Mouse (Mus musculus) cerebellum, postnatal 36 days (tissue): Measurements from ENCODE around the gene Htra3.

ENCODE experiments used
- DNase-seq, 2 experiments: peaks; one replicate each; pipeline ENCODE4 v3.0.0; 2021 to 2022; ENCODE audit warnings: mixed read lengths in 2 of 2

The Htra3 gene

DNA sequence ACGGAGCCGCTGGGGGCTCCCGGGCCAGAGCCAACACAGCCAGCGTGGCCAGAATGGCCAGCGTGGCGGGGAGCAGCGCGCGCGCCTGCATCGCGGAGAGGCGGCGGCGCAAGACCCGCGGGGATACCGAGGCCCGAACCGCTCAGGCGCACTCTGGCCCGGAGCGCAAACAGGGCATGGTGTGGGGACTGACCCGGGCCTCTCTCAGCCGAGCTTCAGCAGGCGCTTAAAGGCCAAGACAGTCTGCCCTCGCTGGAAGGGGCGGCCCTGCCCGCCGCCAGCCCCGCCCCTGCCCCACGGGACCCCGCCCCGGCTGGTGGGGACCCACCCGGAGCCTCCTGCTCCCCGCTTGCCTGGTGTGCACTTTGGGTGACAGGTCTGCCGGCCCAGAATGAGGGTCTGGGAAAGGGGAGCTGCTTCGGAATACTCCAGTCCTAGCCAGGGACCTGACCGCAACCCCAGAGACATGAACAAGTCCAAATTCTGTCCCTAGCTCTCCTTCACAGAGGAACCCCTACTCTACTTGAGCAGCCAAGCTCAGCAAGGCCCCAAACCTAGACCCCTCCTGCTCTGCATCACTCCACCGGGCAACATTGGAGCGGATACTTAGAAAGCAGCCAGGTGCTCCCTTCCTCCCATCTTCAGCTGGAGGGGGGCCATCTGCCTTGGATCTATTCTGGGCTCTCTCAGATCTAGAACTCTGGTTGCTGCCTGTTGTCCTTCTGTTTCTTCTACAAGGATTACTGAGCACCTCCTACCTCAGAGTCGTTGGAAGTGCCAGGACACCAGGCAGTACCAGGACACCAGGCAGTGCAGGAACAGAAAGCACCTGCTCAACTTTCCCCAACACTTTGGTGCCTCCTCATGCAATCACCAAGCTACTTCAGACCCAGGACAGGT, at the start of gene Htra3:
Gene Htra3 (minus strand): TSS at position 527 of the 900 bp plus-strand sequence.
- no peak for DNase-seq

DNA sequence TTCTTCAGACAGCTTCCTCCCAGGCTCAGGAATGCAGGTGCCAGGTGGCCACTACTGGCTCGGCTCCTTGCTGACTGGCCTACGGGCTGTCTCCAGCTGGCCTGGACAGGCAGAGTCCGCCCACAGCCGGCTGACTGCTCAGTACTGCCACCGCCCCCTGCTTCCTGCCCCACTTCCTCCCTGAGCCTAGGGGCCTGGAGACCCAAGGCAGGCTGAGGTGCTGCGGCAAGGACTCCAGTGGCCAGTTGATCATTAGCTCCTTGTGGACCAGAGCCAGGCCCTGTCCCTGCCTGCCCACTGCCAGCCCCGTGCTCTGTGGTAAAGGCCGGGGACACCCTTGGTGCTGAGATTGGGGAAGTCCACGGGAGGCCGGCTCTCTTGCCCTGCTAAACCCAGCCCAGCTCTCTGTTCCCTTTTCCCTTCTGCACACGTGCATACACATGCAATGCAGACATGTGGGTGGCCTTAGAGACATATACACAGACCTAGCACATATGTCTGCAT, 49.4 kb upstream of the Htra3 start:
- DNase-seq: peak; percentile 56 to 66

DNA sequence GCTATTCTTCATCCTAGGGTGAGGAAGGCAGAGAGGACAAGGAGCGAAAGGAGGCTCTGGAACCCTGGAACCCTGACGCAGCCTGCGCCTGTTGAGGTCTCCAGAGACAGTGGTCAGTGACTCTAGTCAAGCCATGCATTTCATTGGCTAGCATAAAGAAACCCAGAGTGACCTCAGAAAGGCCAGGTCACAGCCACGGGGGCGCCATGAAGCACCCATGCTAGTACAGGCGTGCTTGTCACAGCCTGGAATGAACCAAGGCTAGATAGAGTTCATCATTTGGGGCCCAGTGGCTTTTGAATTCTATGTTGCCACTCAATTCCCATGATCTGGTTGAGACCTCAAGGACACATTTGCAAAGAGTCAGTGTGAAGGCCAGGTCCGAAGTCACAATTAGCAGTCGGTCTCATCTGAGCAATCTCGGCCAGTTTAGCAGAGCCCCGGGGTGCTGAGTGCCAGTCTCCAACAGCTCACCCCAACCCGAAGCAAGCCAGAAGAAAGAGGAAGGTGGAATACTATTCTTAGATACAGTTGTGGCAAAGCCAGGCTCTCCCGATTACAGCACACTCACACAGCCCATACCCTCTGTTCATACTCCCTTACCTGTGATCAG, 48.9 kb upstream of the Htra3 start:
- no peak for DNase-seq

DNA sequence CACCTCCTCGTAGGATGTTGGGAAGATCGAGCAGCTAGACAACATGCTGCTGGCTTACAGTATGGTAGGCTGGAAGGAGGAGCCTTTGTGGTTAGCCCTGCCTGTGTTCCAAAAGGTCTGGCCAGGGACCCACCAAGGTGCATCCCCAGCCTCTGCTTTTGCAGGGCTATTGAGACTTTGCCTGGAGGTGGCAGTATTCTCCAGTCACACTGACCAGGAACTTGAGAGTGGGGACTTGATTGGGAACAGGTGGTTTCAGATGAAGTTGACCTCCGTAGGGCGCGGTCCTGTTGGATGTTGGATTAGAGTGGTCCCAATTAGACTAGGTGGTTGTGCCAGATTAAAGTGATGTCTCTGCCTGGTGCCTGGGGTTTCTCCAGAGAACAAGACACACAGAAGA, 47.9 kb upstream of the Htra3 start:
- DNase-seq: no peak

DNA sequence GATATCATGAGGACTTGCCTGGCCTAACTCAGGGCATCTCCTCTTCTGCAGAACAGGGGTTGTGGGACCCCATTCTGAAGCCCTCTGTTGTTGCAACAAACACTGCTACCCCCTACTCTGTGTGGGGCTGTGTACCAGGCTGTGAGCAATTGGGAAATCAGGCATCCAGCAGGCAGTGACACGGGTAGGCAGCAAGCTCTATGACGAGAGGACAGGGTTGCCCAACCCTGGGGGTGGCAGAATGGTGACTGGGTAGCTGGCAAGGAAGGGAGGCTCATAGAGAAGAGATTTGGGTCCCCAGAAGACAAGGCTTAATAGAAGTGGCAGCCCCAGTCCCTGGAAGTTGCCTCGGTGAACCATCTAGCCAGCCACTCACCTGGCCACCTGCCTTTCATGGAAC, 46.3 kb upstream of the Htra3 start:
- no peak for DNase-seq

DNA sequence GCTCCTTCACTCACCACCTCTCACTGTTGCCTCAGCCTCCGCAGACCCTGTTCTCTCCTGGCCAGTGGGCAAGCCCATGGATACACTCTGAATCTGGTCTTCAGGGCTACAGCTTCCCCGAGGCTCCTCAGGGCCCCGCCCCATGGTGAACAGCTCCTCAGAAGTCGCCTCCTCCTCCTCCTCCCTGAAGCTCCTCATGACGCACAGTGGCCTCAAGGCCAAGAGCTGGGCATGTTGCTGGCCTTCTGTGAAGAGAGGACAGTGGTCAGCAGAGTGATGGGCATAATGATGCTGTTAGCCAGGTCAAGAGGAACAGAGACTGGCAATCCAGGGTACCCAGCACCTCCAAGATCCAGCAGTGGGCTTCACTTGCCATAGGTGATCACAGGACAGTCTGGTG, 44.3 kb upstream of the Htra3 start:
- no peak for DNase-seq

DNA sequence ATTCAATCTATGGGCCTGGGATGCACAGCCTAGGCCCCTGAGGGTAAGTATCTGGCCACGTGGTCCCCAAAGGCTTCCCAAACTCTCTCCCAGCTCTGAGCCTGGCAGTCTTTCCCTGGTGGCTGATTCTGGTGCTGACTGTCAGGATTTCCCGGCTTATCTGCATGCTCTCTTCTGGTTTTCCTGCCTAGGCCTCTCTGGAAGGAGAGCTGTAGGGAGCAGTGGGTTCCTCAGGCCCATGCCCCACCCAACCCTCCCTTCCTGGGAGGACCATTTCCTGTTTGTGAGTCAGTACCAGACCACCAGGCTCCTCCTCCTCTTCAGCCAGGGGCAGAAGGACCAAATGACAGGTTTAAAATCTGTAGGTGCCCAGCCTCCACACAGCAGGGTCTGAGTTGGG, 43.1 kb upstream of the Htra3 start:
- no peak for DNase-seq

DNA sequence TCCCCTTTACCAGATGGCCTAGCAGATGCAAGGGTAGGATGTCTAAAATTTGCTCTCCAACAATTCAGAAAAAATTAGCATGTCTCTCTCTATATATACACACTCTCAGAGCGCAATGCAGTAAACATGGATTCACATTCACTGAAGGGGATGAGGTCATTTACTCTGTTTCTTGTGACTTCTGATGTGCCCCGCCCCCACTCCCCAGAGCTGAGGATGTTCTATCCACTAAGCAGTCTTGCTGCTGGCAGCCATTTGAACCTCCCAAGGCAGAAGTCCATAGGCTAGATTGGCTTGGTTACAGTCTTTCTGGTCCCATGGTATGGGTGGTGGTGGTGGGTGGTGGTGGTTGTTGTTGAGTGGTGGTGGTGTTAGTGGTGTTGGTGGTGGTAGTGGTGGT, 42.4 kb upstream of the Htra3 start:
- DNase-seq: no peak

DNA sequence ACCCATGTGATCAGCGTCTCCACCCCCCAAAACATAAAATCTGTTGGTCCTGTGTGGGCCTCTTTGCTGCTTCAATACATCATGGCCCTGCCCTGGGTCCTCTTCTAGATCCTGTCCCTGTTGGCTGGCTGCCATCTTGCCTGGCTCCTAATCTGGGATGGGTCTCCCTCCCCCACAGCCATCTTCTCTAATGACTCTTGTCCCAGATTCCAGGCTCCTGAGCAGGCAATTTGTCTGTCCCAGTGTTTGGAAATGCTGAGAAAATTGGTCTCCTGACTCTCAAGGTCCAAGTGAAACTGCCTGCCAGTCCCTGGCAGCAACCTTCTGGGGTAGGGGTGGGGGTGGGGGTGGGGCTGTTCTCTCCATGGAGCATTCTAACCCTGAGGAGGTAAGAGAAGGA, 40.3 kb upstream of the Htra3 start:
- DNase-seq: no peak

DNA sequence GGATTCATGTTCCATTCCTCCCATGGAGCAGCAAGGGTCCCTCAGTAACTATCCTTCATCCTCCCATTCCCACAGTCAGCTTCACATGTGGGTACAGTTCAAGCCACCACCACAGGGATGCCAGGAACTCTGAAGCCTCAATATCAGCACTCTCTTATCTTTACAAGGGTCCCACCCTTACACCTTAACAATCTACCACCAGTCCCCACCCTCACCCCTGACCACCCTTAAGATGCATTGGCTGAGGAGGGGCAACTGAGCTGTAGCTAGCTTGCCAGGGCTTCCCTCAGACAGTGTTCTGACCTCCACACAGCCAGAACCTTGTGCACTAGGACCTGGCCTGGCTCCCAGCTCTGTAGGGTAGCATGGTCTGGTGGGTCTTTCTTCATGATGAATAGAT, 39.8 kb upstream of the Htra3 start:
- DNase-seq: no peak

DNA sequence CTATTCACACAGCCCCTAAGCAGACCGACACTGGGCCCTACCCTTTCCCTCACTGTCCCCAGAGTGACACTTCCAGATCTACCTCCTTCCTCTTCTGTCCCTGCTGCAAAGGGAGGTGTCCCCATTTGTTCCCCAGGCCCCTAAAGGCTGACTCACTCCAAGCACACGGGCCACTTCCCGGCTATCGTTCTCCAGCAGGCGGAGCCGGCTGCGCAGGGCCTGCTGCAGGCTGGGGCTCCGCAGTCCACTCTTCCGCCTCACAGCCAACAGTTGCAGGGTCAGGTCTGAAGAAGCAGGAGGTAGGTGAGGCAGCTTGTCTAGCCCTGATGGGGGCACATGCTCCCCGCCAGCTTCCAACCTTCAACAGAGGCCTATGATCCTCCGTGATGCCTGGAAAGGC, 39.2 kb upstream of the Htra3 start:
- DNase-seq: no peak

DNA sequence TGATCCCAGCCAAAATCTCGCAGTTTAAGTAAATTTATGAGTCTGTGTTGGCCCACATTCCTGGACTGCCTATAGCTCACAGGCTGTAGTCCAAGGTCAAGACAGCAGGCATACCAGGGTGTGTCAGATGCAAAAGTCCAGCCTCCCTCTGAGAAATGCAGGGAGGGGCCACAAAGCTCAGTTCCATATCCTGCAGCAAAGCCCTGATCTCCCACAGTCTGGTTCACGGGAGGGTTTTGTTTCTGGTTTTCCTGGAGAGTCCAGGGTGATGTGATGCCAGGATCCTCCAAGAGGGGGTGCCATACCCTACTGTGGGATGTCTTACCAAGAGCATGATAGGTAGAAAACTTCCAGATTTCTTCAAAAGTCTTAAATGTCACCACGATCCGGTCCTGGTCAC, 38.4 kb upstream of the Htra3 start:
- DNase-seq: peak; percentile 16 to 33

DNA sequence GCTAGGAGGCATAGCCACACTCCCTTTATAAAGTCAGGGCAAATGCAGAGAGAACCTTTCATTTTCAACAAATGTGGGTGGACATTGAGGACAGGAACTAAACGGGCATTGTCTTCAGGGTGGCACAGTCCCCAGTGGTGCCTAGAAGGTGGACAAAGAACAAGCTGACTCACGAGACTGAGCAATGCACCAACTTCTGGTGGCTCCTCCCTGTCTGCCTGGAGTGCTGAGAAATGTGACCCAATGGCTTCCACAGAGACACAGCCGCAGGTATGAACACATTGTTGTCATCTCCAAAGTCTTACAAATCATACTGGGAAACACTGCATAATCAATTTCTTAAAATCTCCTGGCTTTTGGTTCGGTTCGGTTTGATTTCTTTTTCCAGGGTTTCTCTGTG, 37.9 kb upstream of the Htra3 start:
- DNase-seq: no peak

DNA sequence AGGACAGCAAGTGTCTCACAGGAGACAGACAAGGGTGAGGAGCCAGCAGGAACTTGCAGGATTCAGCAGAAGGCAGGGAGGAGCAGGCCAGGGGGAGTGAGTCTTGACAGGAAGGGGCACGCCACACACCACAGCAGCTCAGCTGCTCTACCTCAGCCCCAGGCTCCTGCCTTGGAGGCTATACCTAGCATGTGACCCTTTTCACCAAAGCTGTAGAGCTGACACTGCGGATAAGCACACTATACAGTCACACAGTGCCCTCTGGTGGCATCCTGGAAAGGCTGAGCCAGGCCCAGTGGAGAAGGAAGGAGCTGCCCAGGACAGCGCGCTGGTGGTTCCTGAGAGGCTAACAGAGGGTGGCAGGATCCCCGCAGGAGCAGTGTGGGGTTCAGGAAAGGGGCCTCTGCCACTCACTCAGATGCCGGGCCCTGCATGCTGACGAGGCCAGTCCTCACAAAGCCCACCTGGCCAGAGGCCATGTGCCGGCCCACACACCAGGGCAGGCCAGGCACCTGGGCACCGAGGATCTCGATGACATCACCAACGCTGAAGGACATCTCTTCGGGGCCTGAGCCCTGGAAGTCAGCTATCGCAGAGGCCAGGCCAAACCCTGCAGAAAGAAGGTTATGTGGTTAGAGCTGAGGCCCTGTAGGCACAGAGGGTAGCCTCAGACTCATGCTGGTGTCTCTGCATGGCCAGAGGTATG, 34.2 kb upstream of the Htra3 start:
- DNase-seq: peak; percentile 70 to 71

DNA sequence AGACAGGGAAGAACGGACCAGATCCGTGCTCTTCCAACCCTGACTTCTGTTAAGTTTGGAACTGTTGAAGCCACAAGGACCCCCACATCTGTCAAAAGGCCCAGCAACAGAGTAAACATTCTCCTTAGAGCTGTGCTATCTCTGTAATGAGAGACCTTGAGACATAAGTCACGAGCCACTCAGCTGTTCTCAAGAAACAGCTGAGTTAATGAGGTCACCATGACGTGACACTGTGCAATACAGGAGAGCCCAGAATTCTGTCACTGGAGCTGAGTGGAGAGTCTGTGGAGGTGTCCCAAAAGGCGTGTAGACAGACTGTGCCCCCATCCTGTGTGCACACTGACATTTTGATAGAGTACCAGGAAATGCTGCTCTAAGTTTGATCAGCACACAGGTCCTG, 32.9 kb upstream of the Htra3 start:
- DNase-seq: no peak

DNA sequence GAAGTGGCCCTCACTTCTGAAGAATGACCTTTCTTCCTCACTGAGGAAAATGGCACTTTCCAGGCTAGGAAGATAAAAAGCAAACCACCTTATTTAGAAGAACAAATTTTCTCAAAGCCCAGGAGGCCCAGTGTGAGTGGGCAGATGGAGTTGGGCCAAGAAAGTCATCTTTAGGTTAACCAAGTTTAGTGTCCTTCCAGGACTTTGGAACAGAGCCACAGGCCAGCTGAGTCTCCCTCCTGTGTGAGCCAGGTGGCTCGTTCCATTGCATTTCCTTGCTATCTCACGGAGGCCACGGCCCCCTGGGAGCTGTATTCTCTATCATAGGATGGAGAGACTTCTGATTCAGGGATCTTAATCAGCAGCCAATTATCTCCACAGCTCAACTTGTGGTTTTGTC, 31.3 kb upstream of the Htra3 start:
- DNase-seq: no peak

DNA sequence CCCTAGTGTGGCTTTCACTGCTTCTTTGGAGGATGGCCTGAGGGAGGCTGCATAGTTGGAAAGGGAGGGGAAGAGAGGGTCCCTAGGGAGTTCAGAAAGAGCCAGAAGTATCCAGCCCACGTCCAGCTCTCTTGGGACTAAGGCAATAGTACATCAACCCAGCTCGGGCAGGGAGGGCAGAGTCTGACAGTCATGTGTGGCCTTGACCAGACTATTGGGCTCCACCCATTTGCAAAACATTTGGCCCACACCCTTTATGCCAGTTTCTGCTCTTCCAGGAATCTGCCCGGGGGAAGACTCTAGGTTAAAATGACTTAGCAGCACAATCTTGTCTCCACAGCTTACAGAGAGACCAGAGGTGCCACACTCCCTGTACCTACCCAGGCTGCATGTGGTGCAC, 30.9 kb upstream of the Htra3 start:
- DNase-seq: no peak

DNA sequence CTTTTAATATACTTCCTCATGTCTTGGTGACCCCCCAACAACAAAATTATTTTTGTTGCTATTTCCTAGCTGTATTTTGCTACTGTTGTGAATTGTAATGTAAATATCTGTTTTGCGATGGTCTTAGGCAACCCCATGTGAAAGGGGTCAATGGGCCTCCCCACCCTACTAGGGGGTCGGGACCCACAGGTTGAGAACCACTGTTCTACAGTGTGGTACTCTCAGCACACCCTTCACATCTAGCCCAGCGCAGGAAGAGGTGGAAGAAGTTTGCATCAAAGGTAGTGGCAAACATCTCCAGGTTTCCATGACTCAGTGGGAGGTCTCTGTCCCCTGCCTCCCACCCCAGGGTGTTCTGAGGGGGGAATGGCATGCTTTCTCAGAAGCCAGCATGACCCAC, 25.8 kb upstream of the Htra3 start:
- DNase-seq: no peak

DNA sequence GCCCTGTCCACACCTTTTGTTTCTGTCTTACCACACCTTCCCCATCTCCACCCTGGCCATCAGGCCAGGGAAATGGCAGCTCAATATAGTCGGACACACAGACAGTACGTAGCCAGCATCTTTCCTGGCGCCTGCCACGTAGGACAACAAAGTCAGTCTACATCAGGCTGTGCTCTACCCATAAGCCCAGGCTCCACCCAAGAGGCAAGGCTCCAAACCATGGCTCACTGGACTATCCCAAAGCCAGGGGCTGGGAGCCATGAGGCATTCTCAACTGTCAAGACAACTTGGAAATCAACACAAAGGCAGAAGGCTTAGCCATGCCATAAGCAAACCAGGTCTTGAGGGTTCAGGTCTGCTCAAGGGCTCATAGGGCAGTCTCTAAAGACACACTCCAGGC, 24.2 kb upstream of the Htra3 start:
- DNase-seq: no peak

DNA sequence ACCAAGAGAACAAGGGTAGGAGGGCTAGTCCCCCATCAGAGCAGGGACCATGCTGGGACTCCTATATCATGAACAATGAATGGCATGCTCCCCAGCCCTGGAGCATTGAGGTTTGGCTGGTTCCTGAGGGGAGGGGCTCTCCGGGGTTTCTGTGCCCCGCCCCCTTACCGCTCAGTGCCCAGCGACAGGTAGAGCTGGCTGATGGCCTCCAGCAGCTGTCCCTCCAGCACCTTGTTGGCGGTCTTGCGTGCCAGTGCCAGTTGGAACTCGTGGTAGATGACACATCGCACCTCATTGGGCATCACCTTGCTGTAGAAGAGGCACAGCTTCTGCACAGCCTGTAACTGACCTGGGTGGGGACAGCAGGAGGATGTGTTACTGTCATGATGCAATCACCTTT, 23.6 kb upstream of the Htra3 start:
- DNase-seq: no peak

DNA sequence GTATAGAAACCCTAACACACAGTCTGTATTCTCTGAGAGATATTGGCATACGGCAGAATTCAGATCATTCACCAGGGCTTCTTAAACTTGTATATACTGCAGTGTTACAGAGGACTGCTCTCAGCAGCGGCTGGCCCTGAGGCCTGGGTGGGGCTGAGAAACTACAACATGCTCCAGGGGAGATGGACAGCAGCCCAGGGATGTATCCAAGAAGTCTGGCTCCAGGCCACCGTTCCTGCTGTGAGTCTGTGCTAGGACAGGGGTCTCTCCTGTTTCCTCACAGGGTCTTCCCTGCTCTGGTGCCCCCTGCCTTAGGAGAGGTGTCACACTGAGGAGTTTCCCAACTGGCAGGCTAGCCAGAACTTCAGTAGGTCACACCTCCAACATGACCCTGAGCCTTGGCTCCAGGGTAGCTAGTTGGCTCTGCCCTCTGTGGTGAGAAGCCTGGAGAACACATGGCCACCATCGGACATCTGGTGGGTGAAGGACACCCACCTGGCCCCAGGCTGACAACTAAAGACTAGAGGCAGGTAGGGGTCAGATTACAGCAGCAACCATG, 23.1 kb upstream of the Htra3 start:
- no peak for DNase-seq

DNA sequence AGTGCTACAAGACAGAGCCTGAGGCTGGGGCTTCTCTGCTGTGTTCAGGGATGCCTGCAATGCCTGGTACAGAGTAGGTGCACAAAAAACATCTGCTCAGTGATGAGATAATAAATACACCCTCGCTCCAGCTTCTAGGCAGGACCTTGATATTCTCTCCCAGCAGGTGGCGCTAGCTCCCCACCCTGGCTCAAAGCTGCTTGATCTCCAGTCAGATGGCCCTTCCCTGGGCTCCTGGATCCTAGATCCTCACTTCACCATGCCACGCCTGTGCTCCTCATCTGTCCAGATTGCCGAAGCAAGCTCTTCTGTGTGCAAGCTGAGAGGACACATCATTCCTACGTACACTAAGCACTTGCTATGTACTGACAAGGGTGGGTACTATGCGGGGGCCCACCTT, 21.5 kb upstream of the Htra3 start:
- peak; percentile 68 to 72 for DNase-seq

DNA sequence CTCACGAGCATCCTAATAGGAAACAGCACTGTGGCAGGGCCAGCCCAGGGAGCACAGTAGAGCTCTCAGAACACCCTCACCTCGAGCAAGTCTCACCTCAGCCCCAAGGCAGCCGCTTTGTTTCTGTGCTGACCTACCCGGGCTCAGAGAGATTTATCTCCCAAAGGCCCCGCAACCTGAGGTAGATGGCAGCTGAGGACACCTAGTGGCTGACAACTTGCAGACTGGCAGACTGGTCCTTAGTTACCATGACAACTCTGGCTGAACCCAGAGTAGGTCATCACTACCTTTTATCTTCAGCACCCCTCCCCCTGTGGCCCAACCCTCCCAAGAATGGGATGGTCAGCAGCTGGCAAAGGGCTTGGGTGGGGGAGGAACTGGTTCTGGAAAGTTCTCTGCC, 16.2 kb upstream of the Htra3 start:
- DNase-seq: no peak

DNA sequence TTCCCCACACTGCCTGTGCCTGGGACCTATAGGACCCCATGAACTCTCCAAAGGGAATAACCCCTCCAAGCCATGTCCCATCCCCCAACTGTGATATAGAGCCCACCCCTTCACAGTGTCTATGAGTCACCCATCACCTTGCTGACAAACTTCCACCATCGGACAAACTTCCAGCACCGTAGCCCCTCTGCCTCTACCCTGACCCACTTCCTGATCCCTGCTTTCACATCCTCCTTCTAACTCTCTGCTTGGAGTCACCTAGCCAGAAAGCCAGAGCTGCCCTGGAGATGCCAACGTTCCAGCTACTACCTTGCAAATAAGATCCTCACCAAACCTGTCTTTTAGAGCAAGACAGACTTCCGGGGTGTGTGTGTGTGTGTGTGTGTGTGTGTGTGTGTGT, 14.1 kb upstream of the Htra3 start:
- no peak for DNase-seq
